Mouse (Mus musculus): ENCODE measurements around the gene Slc5a9. TPM values are rescaled to one million over a fixed set of nuclear protein-coding genes. Genes with fewer than 3 reads are reported as not detected.
"Not testable (repeated sequence)": the region's sequence is repeated elsewhere in the genome, so short reads cannot be mapped to it uniquely, and the experiment has no call there.

Slc5a9 gene
- polyA plus RNA-seq (2015; fragmentation: Nextera tagmentation; extraction: Ambion mirVana), result 0.98 and 6.9 TPM in 2 replicates

DNA sequence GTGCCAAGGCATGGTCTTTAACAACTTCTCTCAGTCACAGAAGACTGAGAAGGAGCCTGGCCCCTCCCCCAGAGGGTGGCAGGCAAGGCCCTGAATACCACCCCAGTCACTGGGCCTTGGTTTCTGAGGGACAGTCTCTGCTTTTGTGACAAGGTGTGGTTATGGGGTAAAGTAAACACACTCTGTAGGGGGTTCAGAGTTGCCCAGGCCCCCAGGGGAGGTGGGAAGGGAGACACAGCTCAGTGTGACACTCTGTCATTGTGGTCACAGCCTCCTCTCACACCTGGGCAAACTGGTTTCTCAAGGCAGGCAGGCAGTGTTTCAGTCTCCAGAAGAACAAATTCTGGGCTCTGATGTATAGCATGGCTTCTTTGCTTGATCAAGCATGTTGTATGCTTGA lies at the start of gene Slc5a9:
Slc5a9 (minus strand) TSS at position 144 of the 400 bp plus-strand sequence.
- no peaks in the 10 kb centered on the region for H3K36me3 ChIP-seq
- no peaks in the 10 kb centered on the region for H3K4me1 ChIP-seq (replicated peaks)
- no peak within 1 kb of the TSS for H3K9ac ChIP-seq
- no peak within 1 kb of the TSS for H3K27ac ChIP-seq
- no peaks in the 10 kb centered on the region for H3K9me3 ChIP-seq (replicated peaks)
- no peak within 1 kb of the TSS for H3K4me2 ChIP-seq
- no peak for ATAC-seq (replicated peaks; ENCODE audit: insufficient number of reproducible peaks, insufficient read depth, low FRiP score, low read depth)
- H3K27me3 ChIP-seq, result no peaks in the 10 kb centered on the region
- no peak within 1 kb of the TSS for H3K4me3 ChIP-seq

DNA sequence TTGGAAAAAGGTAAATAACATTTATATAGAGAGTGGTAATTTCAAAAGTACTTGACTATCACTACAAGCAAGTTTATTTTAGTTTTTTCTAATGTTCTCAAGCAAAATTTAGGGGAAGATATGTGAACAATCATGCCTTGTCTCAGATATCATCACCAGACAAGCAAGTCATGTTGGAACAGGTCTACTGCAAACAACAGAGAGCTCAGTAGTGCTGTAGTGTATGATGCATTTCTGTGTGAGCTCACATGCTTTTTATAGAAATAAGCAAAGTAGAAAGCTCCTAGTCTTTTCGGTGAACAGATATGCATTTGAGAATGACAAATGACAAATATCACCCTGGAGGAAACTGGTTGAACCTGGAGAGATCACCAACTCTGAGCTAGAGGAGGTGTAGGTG lies 16.4 kb upstream of the Slc5a9 start, which contains the start of gene Skint8:
Skint8 (plus strand) TSS at position 301 of the 400 bp plus-strand sequence.
- no peaks in the 10 kb centered on the region for H3K27me3 ChIP-seq
- H3K27ac ChIP-seq, result no peak within 1 kb of the TSS
- H3K9ac ChIP-seq, result no peak within 1 kb of the TSS
- ATAC-seq (replicated peaks; ENCODE audit: insufficient number of reproducible peaks, insufficient read depth, low FRiP score, low read depth), result no peak
- no peaks in the 10 kb centered on the region for H3K36me3 ChIP-seq
- no peak within 1 kb of the TSS for H3K4me2 ChIP-seq
- no peaks in the 10 kb centered on the region for H3K4me1 ChIP-seq (replicated peaks)
- H3K4me3 ChIP-seq, result no peak within 1 kb of the TSS
- H3K9me3 ChIP-seq (replicated peaks), result no peaks in the 10 kb centered on the region
- WGBS, result 69% methylated on average over 1 of the region's 1 CpGs

DNA sequence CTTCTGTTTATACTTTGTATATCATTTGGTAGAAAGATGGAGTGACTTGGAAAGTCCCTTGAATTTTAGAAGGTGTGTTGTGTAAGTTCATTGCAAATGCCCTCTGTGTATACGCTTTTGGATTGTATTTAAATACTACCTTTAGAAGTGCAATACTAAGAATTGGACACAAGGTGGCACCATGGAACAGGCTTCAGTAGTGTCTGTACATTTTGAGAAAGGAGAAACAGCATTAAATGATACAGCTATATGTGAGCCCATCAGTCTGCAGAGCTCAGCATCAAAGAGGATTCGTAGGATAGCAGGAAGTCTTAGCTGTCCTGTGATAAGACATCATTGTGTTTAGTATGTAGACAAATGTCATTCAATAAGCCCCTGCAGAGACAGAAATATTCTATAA lies 5.2 kb upstream of the Slc5a9 start:
- ATAC-seq (replicated peaks; ENCODE audit: insufficient number of reproducible peaks, insufficient read depth, low FRiP score, low read depth), result no peak
- Histone ChIP-seq H3K27ac (no peak overlapping the region), H3K4me2 (no peak overlapping the region), H3K27me3 (no peaks in the 10 kb centered on the region), H3K4me1 (replicated peaks) (no peaks in the 10 kb centered on the region), H3K9ac (no peak overlapping the region), H3K4me3 (no peak overlapping the region), H3K36me3 (no peaks in the 10 kb centered on the region), H3K9me3 (replicated peaks) (no peaks in the 10 kb centered on the region)
- WGBS, result 35% methylated on average over 2 of the region's 2 CpGs

DNA sequence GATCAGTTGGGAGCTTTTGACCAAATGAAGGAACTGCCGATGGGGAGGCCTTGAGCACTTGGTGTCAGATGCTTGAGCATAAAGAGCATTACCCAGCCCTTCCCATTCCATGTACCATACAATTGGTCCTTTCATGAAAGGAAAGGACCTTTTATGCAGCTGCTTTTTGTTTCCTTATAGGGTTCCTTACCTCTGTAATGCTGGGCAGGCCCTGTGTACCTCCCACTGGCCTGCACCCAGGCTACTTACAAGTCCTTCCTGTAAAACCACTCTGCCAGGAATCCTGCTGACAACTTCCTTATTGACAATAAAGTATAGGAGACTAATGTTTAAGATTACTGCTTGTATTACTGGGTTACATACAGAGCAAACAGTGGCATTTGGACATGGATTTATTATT lies 1.2 kb downstream of the Slc5a9 start:
- 85% methylated on average over 1 of the region's 1 CpGs for WGBS
- H3K9ac ChIP-seq, result no peak overlapping the region

DNA sequence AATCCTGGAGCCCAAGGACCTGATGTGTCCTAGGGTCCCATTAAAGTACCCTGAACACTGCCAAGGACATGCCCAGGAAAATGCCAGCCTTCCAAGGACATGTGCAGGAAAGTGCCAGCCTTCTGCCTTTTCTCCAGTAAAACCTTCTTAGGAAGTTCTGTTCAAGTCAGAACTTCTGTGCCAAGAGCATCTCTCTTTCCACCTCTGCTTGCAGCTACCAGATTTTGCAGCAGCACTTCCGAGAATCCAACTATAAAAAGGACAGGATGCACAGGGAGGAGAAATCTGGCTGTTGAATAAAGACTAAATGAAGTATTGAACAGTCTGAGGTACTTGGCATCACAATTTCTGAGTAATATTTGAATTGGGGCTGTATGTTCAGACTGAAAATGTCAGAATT lies 2.2 kb downstream of the Slc5a9 start:
- H3K4me1 ChIP-seq (replicated peaks); H3K27ac ChIP-seq; ATAC-seq (replicated peaks; ENCODE audit: insufficient number of reproducible peaks, insufficient read depth, low FRiP score, low read depth); H3K4me2 ChIP-seq; H3K9ac ChIP-seq; H3K36me3 ChIP-seq; H3K4me3 ChIP-seq; H3K9me3 ChIP-seq (replicated peaks); H3K27me3 ChIP-seq: not testable (repeated sequence)
- WGBS, result 66% methylated on average over 1 of the region's 1 CpGs

More for the DNA sequence above, 1.2 kb downstream of the Slc5a9 start:
- no peak overlapping the region for H3K4me3 ChIP-seq
- no peaks in the 10 kb centered on the region for H3K27me3 ChIP-seq
- H3K36me3 ChIP-seq, result no peaks in the 10 kb centered on the region
- H3K9me3 ChIP-seq (replicated peaks), result no peaks in the 10 kb centered on the region
- H3K27ac ChIP-seq, result no peak overlapping the region
- ATAC-seq (replicated peaks; ENCODE audit: insufficient number of reproducible peaks, insufficient read depth, low FRiP score, low read depth), result no peak
- H3K4me2 ChIP-seq, result no peak overlapping the region
- no peaks in the 10 kb centered on the region for H3K4me1 ChIP-seq (replicated peaks)

DNA sequence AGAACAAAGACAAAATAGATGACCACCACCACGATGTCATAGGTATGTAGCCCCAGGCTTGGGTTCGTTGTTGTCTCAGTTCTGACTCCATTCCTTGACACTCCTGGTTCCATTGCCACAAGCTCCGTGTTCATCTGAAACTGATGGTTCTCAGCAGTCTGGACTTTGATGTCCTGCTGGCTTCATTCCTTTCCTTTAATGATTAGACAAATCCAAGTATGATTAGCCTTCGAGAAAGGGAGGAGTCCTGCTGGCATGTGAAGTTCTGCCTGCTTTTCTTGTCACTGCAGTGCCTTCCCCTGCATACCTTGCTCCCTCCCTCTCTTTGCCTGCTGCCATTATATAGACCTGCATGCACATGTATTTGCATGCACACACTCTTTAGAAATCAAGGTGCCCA lies 4.2 kb downstream of the Slc5a9 start:
- Histone ChIP-seq H3K9ac (no peak overlapping the region), H3K36me3 (no peaks in the 10 kb centered on the region), H3K4me3 (no peak overlapping the region), H3K4me1 (replicated peaks) (no peaks in the 10 kb centered on the region), H3K9me3 (replicated peaks) (no peaks in the 10 kb centered on the region), H3K4me2 (no peak overlapping the region), H3K27me3 (no peaks in the 10 kb centered on the region), H3K27ac (no peak overlapping the region)
- WGBS, result 61% methylated on average over 4 of the region's 4 CpGs
- ATAC-seq (replicated peaks; ENCODE audit: insufficient number of reproducible peaks, insufficient read depth, low FRiP score, low read depth), result no peak

DNA sequence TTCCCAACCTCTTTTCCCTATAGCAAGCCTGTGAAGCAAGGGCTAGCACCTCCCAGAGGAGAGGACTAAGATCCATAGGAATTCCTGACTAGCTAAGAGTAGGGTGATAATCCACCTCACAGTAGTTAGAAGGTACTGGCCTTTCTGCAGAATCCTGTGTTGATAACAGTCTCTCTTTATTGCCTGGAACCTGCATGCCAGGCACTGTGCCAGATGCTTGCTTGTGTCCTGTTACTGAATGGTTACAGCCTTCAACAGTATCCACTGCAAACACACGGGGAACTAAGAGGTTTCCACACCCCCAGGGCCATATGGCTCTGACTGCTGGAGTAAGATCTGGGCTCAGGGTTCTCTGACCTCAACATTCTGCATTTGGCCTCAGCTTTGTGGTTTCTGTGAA lies 5.0 kb downstream of the Slc5a9 start:
- Histone ChIP-seq H3K4me3 (no peak overlapping the region), H3K4me2 (no peak overlapping the region), H3K4me1 (replicated peaks) (no peaks in the 10 kb centered on the region), H3K9ac (no peak overlapping the region), H3K27ac (no peak overlapping the region), H3K9me3 (replicated peaks) (no peaks in the 10 kb centered on the region), H3K36me3 (no peaks in the 10 kb centered on the region), H3K27me3 (no peaks in the 10 kb centered on the region)
- no peak for ATAC-seq (replicated peaks; ENCODE audit: insufficient number of reproducible peaks, insufficient read depth, low FRiP score, low read depth)
- WGBS, result 23% methylated on average over 1 of the region's 1 CpGs

DNA sequence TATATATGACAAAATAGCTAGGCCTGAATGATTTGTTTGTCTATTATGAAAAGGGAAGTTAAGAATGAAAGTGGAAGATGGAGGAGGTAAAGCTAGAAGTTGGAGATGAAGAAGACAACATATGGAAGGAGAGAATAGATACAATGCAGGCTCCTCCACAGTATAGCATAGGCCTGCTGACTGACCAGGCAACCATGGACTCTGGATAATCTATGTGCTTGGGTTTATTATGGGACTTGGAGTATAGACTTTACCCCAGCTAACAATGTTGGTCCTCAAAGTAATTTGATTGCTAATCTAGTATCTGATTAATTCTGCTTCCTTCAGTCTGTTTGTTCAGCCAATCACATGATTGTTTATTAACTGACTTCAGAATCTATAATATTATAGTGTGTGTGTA lies 10.6 kb downstream of the Slc5a9 start:
- no peak overlapping the region for H3K4me3 ChIP-seq
- no peaks in the 10 kb centered on the region for H3K36me3 ChIP-seq
- H3K9me3 ChIP-seq (replicated peaks), result no peaks in the 10 kb centered on the region
- H3K9ac ChIP-seq, result no peak overlapping the region
- no peak for ATAC-seq (replicated peaks; ENCODE audit: insufficient number of reproducible peaks, insufficient read depth, low FRiP score, low read depth)
- no peak overlapping the region for H3K4me2 ChIP-seq
- H3K4me1 ChIP-seq (replicated peaks), result no peaks in the 10 kb centered on the region
- H3K27me3 ChIP-seq, result no peaks in the 10 kb centered on the region
- no peak overlapping the region for H3K27ac ChIP-seq

DNA sequence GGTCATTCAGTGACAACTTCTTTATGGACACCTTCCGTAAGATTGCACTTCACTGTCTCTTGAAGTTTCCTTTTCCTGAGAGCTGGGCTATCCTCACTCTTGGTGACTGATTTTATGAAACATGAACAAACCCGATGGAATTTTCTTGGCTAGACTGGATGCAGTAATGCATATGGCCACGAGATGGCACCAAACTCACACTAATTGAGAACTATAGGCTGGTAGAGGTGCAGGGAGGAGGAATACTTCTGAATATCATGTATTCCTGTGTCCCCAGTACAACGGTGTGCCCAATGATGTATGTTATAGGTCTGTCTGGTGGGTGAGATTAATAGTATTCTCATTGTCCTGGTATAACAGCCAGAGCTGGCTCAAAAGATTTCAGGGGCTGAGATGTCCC lies 16.1 kb downstream of the Slc5a9 start:
- no peak for ATAC-seq (replicated peaks; ENCODE audit: insufficient number of reproducible peaks, insufficient read depth, low FRiP score, low read depth)
- no peak overlapping the region for H3K9ac ChIP-seq

DNA sequence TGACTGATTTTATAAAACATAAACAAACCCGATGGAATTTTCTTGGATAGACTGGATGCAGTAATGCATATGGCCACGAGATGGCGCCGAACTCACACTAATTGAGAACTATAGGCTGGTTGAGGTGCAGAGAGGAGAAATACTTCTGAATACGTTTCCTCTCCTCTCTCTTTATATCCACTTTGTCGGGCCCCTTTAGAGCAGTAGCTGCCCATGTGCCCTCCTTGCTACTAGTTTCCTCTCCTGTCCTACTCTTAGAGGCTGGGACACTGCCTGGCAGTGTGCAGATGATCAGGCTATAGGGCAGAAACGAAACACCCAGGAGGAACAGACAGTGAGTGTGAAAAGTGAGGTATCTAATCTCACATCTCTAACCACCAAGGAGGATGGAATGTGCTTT lies 16.7 kb downstream of the Slc5a9 start:
- Histone ChIP-seq H3K4me3 (peak overlapping the region; percentile 29), H3K4me2 (peak overlapping the region; percentile 61), H3K9me3 (replicated peaks) (no peaks in the 10 kb centered on the region), H3K9ac (no peak overlapping the region), H3K4me1 (replicated peaks) (no peaks in the 10 kb centered on the region; the same call in 1 of the 2 replicates), H3K27me3 (no peaks in the 10 kb centered on the region), H3K27ac (no peak overlapping the region), H3K36me3 (no peaks in the 10 kb centered on the region)
- ATAC-seq (replicated peaks; ENCODE audit: insufficient number of reproducible peaks, insufficient read depth, low FRiP score, low read depth), result no peak; the same call in 1 of the 2 replicates
- 5% methylated on average over 7 of the region's 7 CpGs for WGBS

More for the DNA sequence above, 16.1 kb downstream of the Slc5a9 start:
- H3K36me3 ChIP-seq, result no peaks in the 10 kb centered on the region
- no peaks in the 10 kb centered on the region for H3K9me3 ChIP-seq (replicated peaks)
- no peaks in the 10 kb centered on the region; the same call in 1 of the 2 replicates for H3K4me1 ChIP-seq (replicated peaks)
- H3K4me2 ChIP-seq, result peak overlapping the region; percentile 61; the same call in 1 of the 2 replicates
- no peaks in the 10 kb centered on the region for H3K27me3 ChIP-seq
- H3K27ac ChIP-seq, result no peak overlapping the region
- H3K4me3 ChIP-seq, result no peak overlapping the region
- WGBS, result 25% methylated on average over 4 of the region's 4 CpGs

DNA sequence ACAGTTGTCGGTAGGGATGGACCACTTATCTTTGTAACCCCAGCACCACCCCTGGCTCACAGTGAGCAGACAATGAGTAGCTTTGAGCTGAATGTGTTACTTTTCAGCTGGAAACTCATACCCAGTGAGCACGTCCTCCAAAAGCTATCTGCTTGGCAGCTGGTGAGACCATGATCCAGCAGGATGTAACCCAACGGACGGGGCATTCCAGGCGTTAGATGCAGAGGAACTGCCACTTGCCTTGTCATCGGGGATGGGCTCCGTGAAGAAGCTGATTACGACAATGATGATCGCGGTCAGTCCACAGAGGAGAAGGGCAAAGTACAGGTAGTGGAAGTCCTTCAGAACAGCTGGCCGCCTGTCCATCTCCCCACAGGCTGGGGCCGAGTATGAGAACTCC lies 19.2 kb downstream of the Slc5a9 start:
- Histone ChIP-seq H3K4me1 (replicated peaks) (no peaks in the 10 kb centered on the region; the same call in 1 of the 2 replicates), H3K4me3 (no peak overlapping the region), H3K4me2 (no peak overlapping the region), H3K36me3 (no peaks in the 10 kb centered on the region), H3K9me3 (replicated peaks) (no peaks in the 10 kb centered on the region), H3K9ac (no peak overlapping the region), H3K27ac (no peak overlapping the region), H3K27me3 (no peaks in the 10 kb centered on the region)
- 80% methylated on average over 12 of the region's 12 CpGs for WGBS
- ATAC-seq (replicated peaks; ENCODE audit: insufficient number of reproducible peaks, insufficient read depth, low FRiP score, low read depth), result no peak

DNA sequence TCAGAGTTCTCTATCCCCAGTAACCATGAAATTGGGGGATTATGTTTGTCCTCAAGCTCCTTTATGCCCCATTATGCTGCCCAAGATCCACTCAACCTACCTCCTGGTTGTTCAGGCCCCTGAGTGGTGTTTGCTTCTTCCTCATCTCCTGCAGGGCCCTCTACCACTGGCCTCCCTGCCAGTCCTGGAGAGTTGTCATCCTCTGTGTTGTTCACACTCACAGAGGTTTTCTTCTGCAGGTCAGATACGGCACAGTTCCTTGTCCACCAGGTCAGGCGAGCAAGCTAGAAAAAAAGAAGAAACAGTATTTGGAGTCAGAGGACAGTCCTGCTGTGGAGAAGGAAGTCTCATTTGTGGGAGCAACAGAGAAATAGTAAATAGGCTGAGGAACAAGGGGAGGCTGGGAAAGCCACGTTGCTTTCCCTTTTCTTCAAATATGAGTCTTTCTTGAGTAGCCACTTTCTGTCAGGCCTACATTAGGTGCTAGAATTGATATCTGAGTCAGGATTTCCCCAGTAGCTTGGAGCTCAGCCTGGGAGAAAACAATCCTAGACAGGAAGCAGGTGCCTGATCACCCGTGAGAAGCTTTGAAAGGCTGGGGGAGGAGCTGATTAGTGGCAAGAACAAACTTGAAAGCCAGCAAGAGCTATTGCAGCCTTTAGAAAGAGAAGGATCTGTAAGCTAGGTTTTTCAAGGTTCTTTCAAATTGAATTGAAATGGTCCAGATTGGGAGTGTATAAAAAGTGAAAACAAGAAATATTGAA lies 22.4 kb downstream of the Slc5a9 start:
- 40% methylated on average over 4 of the region's 4 CpGs for whole genome bisulfite sequencing
- Histone ChIP-seq H3K4me1 (replicated peaks) (no peaks in the 10 kb centered on the region), H3K36me3 (no peaks in the 10 kb centered on the region), H3K9me3 (replicated peaks) (no peaks in the 10 kb centered on the region), H3K4me3 (no peak overlapping the region), H3K27ac (peak overlapping the region; percentile 44; the same call in 1 of the 2 replicates), H3K4me2 (no peak overlapping the region), H3K9ac (no peak overlapping the region), H3K27me3 (no peaks in the 10 kb centered on the region)
- ATAC-seq (replicated peaks; ENCODE audit: insufficient number of reproducible peaks, insufficient read depth, low FRiP score, low read depth), result no peak; the same call in 1 of the 2 replicates
